Mouse (Mus musculus) intestine, postnatal 0 days (tissue): ENCODE measurements around the gene Mlip. TPM values are rescaled to one million over a fixed set of nuclear protein-coding genes. Genes with fewer than 3 reads are reported as not detected.

Experiments
- ATAC-seq: fragments of 200-750 bp; cut with Nextera tagmentation; 2 replicates; pipeline ENCODE4 v1.8.0; 2017; ENCODE audit warnings: mild to moderate bottlenecking, moderate TSS enrichment, moderate library complexity
- H3K27ac ChIP-seq: fragments of 300-500 bp; sonication (generic); 2 replicates; pipeline ENCODE4 v1.5.1; 2014; ENCODE audit warnings: mild to moderate bottlenecking, low read depth, low read length, moderate library complexity
- H3K27me3 ChIP-seq: fragments of 300-500 bp; sonication (generic); replicated peaks from 2 replicates; pipeline ENCODE4 v1.6.1; 2014; ENCODE audit warnings: low read length, mixed read lengths; ENCODE audit not compliant: control insufficient read depth, insufficient read depth
- H3K36me3 ChIP-seq: fragments of 300-500 bp; sonication (generic); 2 replicates; pipeline ENCODE4 v1.6.1; 2014; ENCODE audit warnings: mild to moderate bottlenecking, moderate library complexity; ENCODE audit not compliant: control insufficient read depth, insufficient read depth
- H3K4me1 ChIP-seq: fragments of 300-500 bp; sonication (generic); replicated peaks from 2 replicates; pipeline ENCODE4 v1.6.1; 2014; ENCODE audit warnings: antibody characterized with exemption, low read length, mixed read lengths; ENCODE audit not compliant: control insufficient read depth, insufficient read depth
- H3K4me2 ChIP-seq: fragments of 300-500 bp; sonication (generic); replicated peaks from 2 replicates; pipeline ENCODE4 v1.6.1; 2014; ENCODE audit warnings: low read depth, mild to moderate bottlenecking, moderate library complexity
- H3K4me3 ChIP-seq: fragments of 300-500 bp; sonication (generic); 2 replicates; pipeline ENCODE4 v1.5.1; 2014; ENCODE audit warnings: low read depth, low read length
- H3K9ac ChIP-seq: fragments of 300-500 bp; sonication (generic); 2 replicates; pipeline ENCODE4 v1.6.1; 2014; ENCODE audit warnings: mild to moderate bottlenecking, low read depth, low read length
- H3K9me3 ChIP-seq: fragments of 300-500 bp; sonication (generic); 2 replicates; pipeline ENCODE4 v1.6.1; 2016; ENCODE audit warnings: mixed run types; ENCODE audit not compliant: control insufficient read depth
- CTCF ChIP-seq: sonication (generic); IDR thresholded peaks from 2 replicates; pipeline ENCODE4 v1.5.1; 2016; ENCODE audit warnings: low read depth, mild to moderate bottlenecking, control low read depth, antibody characterized with exemption, moderate library complexity
- WGBS: fragments of 180-500 bp; shearing (Covaris S2); extraction: QIAGEN DNeasy Blood & Tissue Kit; methylation state at CpG from one replicate; pipeline ENCODE4 v1.1.7; 2014; 5-methylcytosine and 5-hydroxymethylcytosine counted together
- polyA plus RNA-seq: library from polyadenylated mRNA; unstranded; fragments of >200 nt; fragmentation: Nextera tagmentation; extraction: Ambion mirVana; gene quantifications from 2 replicates; pipeline ENCODE4 v1.2.1, GENCODE M21; 2015

The Mlip gene
- polyA plus RNA-seq = 0.47 and 0.52 TPM in 2 replicates

- no peak within 1 kb of the TSS for H3K4me2 ChIP-seq
- no peaks in the 10 kb centered on the region for H3K27me3 ChIP-seq
- WGBS = 55% methylated on average over 14 of the region's 14 CpGs
- no peak within 1 kb of the TSS for H3K9ac ChIP-seq
- no peaks in the 10 kb centered on the region for H3K4me1 ChIP-seq
- no peak for TF ChIP-seq CTCF
- no peaks in the 10 kb centered on the region for H3K36me3 ChIP-seq
- ATAC-seq = no peak
- no peaks in the 10 kb centered on the region for H3K9me3 ChIP-seq
- no peak within 1 kb of the TSS for H3K27ac ChIP-seq
- H3K4me3 ChIP-seq = no peak within 1 kb of the TSS
Observed at GRCm38 (mm10) chr9:77352432-77353175, at the start of gene Mlip. Gene Mlip (minus strand): TSS chr9:77352969.

DNA sequence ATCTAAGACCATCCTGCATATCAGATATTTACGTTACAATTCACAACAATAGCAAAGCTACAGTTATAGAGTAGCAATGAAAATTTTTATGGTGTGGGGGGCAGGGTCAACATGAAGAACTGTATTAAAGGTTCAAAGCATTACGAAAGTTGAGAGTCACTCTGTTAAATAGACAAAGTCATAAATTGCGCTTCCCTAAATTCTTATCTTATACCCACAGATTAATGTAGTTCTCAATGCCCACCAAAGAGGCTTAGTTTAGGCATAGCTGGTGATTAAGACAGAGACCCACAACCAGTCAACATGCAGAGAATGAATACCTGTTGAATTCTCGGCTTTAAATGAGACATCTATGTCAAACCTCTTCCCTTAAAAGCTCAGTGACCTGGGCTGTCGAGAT lies 47.0 kb upstream of the Mlip start:
- Histone ChIP-seq H3K4me1 (no peaks in the 10 kb centered on the region), H3K27me3 (no peaks in the 10 kb centered on the region), H3K4me2 (no peak overlapping the region), H3K36me3 (no peaks in the 10 kb centered on the region), H3K27ac (no peak overlapping the region), H3K9me3 (no peaks in the 10 kb centered on the region), H3K4me3 (no peak overlapping the region), H3K9ac (no peak overlapping the region)
- ATAC-seq = no peak
- 92% methylated on average over 5 of the region's 5 CpGs for WGBS
- TF ChIP-seq CTCF = no peak

DNA sequence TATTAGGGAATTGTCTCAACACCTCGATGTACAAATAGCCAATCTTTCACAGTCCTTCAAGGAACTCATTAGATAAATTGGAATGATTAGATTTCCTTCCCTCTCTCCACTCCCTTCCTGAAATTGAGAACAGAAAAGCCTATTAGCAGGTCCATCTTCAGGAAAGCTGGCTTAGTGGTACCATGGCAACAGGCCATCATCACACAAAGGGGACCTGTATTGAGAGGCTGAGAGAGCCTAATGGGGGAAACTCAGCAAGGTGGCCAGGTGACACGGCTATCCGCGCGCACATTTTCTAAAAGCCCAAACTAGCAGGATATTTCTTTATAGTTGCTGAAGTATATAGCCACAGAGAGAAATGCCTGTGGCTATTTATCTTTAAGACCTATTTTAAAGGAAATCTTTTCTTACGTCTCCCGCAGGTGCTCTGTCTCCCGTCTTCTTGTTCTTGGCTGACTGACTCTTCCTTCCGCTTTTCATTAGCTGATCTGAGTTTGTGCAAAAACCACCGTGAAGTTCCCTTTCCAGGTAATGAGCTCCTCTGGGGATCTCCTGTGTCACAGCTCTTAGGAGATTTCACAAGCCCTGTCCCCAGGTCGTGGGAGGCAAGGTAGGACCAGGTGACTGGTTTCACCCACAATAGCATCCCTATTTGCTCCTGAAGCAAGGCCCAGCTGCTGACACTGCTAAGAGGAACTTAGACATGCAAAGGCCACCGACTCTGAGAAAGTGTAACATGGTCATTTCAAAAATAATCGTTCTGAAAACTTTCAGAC lies 46.3 kb upstream of the Mlip start:
- ATAC-seq = no peak
- H3K4me1 ChIP-seq = no peaks in the 10 kb centered on the region
- H3K4me2 ChIP-seq = no peak overlapping the region
- H3K9ac ChIP-seq = no peak overlapping the region
- H3K27me3 ChIP-seq = no peaks in the 10 kb centered on the region
- no peaks in the 10 kb centered on the region for H3K9me3 ChIP-seq
- TF ChIP-seq CTCF = no peak
- no peak overlapping the region for H3K4me3 ChIP-seq
- WGBS = 75% methylated on average over 13 of the region's 13 CpGs
- H3K27ac ChIP-seq = no peak overlapping the region
- no peaks in the 10 kb centered on the region for H3K36me3 ChIP-seq

GRCm38 (mm10) chr9:77397027-77397426 lies 44.3 kb upstream of the Mlip start:
- no peak overlapping the region for H3K27ac ChIP-seq
- 45% methylated on average over 4 of the region's 4 CpGs for WGBS

DNA sequence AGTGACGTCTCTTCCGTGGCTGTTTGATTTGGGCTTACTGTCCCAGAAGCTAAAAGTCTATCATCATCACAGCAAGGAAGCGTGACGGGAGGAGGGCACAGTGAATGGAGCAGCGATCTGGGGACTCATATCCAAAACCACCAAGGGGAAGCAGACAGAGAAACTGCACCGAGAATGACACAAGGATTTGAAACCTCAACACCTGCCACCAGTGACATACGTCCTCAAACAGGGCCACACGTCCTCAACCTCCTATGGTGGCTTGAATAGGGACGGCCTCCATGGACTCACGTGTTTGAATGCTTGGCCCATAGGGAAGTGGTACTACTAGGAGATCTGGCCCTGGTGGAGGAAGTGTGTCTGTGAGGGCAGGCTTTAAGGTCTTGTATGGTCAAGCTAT lies 38.5 kb upstream of the Mlip start:
- Histone ChIP-seq H3K36me3 (no peaks in the 10 kb centered on the region), H3K4me2 (no peak overlapping the region), H3K9me3 (no peaks in the 10 kb centered on the region), H3K4me1 (no peaks in the 10 kb centered on the region), H3K9ac (no peak overlapping the region), H3K27ac (no peak overlapping the region), H3K27me3 (no peaks in the 10 kb centered on the region), H3K4me3 (no peak overlapping the region)
- TF ChIP-seq CTCF = no peak
- WGBS = 95% methylated on average over 10 of the region's 10 CpGs
- ATAC-seq = no peak

More at GRCm38 (mm10) chr9:77397027-77397426, 44.3 kb upstream of the Mlip start:
- Histone ChIP-seq H3K4me2 (no peak overlapping the region), H3K27me3 (no peaks in the 10 kb centered on the region), H3K4me1 (no peaks in the 10 kb centered on the region), H3K36me3 (no peaks in the 10 kb centered on the region), H3K9me3 (no peaks in the 10 kb centered on the region), H3K4me3 (no peak overlapping the region), H3K9ac (no peak overlapping the region)
- no peak for TF ChIP-seq CTCF
- no peak for ATAC-seq

- no peak overlapping the region for H3K4me2 ChIP-seq
Observed at GRCm38 (mm10) chr9:77388956-77389355, 36.2 kb upstream of the Mlip start.

More at GRCm38 (mm10) chr9:77388956-77389355, 36.2 kb upstream of the Mlip start:
- H3K9me3 ChIP-seq = no peaks in the 10 kb centered on the region
- no peak overlapping the region for H3K4me3 ChIP-seq
- 68% methylated on average over 8 of the region's 8 CpGs for WGBS
- H3K9ac ChIP-seq = no peak overlapping the region
- H3K27me3 ChIP-seq = no peaks in the 10 kb centered on the region
- H3K27ac ChIP-seq = no peak overlapping the region
- no peak for TF ChIP-seq CTCF
- no peaks in the 10 kb centered on the region for H3K36me3 ChIP-seq
- no peaks in the 10 kb centered on the region for H3K4me1 ChIP-seq
- no peak for ATAC-seq
